Mouse (Mus musculus) kidney, adult 2 months (tissue): ENCODE measurements around the gene Oas2.

Experiments
- CTCF ChIP-seq: fragments of 200-500 bp; conservative IDR thresholded peaks from 2 replicates; pipeline ENCODE4 v1.5.1; 2011; ENCODE audit warnings: low read depth, mild to moderate bottlenecking, control low read depth, low read length, moderate library complexity, mixed read lengths; ENCODE audit not compliant: insufficient read depth, insufficient read length
- POLR2A ChIP-seq: fragments of 200-500 bp; IDR thresholded peaks from one replicate; pipeline ENCODE4 v1.6.1; 2011; ENCODE audit warnings: low read depth, low read length, control low read depth

DNA sequence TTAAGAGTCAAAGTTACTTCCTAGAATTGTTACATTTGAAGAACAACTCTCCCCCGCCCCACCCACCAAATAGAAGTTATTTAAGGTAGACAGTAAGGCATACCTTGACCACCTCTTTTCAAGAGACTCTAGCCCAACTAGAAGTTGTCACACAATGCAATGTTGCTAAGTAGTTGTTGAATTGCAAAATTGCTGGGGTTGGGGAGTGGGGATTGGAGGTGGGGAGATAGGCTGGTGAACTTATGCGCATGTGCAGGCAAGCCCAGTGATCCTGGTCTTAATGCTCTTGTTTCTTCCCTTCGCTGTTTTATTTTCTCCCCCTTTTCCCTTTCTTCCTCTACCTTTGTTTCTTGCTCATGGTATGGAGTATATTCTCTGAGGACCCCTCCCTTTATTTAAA, 16.0 kb downstream of the Oas2 start:
- TF ChIP-seq CTCF (no peak), POLR2A (no peak)
